Mouse (Mus musculus): Measurements from ENCODE around the gene Serpine2. TPM values are rescaled to one million over a fixed set of nuclear protein-coding genes. Genes with fewer than 3 reads are reported as not detected.

The Serpine2 gene
- total RNA-seq (2022), result 100 to 1,000 TPM; 173 to 178 (median 176) TPM

GRCm38 (mm10) chr1:79861130-79861942, at the start of gene Serpine2:
Serpine2 (minus strand) TSS chr1:79861180.
- DNase-seq (ENCODE audit: low spot score in 2 of 2), result no peak

DNA sequence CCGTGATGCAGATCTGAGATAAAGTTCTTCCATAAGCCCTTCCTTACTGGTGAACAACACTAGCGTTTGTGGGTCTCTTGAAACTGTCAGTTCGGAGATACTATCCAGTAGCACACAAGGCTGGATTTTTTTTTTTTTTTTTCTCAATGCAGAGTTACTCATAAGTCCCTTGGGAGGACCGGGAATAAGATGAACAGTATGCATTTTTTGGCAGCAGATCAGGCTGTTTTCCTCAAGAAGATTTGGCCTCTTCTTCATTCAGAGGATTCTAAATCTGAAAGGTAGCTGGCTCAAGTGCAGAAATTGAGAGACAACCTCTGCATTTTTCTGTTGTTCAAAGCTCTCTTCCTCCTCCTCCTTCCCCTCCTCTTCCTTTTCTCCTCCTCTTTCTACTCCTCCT, 46.8 kb upstream of the Serpine2 start:
- no peak for DNase-seq (ENCODE audit: low spot score in 2 of 2)

GRCm38 (mm10) chr1:79905241-79905640, 44.3 kb upstream of the Serpine2 start:
- no peak for DNase-seq (ENCODE audit: low spot score in 2 of 2)

DNA sequence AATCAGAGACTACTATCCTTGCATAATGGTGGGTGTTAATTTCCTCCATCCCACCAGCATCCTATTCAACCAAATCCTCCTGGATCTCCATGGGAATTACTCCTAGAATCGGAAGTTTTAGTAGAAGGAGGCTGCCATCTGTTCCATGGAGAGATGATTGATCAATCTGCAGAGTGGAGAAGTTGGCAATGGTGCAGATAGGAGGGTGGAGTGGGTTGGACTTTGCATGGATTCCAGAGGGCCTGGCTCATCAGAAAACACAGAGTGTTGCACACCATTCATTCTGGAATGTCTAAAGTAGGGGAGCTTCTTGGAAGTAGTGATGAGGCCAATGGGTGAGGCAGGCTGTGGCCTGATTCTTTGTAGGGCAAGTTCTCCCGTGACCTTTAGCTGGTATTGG, 41.9 kb upstream of the Serpine2 start:
- DNase-seq (ENCODE audit: low spot score in 2 of 2), result peak in 1 of 2 experiments; percentile 19

DNA sequence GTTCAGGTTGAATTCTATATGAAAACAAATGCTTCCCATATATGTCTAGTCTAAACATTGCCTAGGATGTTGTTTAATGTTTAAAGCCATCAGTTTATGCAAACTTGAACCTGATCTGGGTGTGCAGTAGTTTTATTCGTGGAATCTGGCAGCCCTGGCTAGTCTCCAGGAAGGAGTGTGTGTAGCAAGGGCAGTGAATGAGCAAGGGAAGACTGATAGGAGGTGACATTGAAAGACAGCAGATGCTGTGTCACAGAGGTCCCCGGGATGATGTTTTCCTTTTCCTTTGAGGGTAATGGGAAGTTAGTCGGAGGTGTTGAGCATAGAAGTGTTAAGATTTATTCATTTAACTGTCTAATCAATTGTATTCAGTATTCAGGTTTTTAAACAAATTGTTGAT, 21.7 kb upstream of the Serpine2 start:
- DNase-seq (ENCODE audit: low spot score in 2 of 2), result no peak

DNA sequence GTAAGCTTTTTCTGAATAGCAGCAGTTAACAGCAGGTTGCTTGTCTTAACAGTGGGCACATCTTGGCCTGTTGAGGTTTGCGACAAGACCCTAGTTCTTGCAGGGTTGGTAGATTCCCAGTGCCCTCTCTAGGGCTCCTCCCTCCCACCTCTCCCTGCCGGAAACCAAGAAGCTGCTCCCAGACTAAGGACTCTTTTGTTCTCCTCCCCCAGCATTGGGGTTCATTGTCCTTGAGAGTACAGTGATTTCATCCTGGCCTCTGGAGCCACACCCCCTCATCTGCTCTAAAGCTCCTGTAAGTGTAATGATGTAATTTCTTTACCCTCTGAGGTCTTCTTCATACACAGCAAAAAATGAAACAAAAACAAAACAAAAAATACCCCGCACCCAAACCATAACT, 13.8 kb upstream of the Serpine2 start:
- no peak for DNase-seq (ENCODE audit: low spot score in 2 of 2)

GRCm38 (mm10) chr1:79860411-79861039, 455 bp downstream of the Serpine2 start:
- DNase-seq (ENCODE audit: low spot score in 2 of 2), result peak in 1 of 2 experiments; percentile 13

DNA sequence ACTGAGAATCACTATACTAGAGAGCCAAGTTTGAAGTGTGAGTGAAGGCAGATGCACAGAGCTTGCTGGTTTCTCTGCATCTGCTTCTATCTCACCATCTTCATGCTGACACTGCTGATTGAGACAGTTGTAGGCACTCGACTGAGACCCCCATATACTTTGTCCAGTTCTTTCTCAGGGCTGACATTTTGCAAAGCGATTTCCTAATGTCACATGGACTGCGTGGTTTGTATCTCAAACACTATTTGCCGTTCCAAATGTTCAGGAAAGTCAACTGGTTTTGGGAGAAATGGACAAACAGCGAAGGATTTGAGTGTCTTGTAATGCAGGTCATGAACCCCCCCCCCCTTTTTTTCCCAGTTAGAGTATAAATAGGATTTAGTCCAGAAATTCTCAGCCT, 1.0 kb downstream of the Serpine2 start:
- no peak for DNase-seq (ENCODE audit: low spot score in 2 of 2)

DNA sequence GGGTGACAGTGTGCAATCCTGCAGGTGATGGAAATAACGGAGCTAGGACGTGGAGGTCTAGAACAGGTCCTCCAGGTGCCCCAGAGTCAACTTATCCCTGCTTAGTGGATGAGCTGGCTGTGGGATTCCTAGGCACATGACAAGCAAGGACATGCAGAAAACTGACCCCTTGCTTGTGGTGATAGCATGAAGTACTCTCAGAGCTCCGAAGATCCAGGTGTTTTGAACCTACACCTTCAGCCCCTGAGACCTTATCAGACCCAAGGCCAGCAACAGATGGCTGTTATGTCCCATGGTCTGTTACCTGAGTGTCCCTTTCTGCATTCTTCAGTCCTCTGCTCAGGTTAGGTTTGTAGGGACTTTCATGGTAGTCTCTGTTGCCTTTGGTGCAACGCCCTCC, 2.0 kb downstream of the Serpine2 start:
- DNase-seq (ENCODE audit: low spot score in 2 of 2), result no peak

DNA sequence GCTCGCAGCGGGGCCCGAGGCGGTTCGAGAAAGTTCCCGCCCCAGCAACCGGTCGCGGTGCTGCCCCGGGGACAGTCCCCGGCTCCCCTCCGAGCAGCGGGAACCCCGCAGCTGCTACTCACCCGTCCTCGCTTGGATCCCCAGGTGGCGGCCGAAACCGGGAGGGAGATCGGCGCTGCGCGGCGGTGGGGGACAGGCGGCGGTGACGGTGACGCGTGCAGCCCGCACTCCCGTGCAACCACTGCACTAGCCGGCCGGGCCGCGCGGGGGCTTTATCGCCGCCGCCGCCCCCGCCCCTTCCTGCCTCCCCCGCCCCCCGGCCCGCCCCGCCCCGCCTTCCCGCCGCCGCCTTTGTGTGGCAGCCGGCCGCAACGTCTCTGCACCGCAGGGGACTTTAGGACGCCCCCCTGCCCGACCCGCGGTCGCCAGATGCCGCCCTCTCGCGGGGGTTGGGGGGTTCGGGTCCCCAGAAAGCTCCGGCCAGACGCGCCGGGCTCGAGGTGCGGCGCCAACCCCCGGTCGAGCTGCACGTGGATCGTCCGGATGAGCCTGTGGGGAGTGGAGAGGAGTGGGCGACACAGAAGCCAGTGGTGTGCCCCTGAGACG, 2.5 kb downstream of the Serpine2 start:
- DNase-seq (ENCODE audit: low spot score in 2 of 2), result no peak

GRCm38 (mm10) chr1:79857681-79858388, 3.1 kb downstream of the Serpine2 start:
- DNase-seq (ENCODE audit: low spot score in 2 of 2), result peak in 1 of 2 experiments; percentile 29

GRCm38 (mm10) chr1:79856756-79857155, 4.2 kb downstream of the Serpine2 start:
- no peak for DNase-seq (ENCODE audit: low spot score in 2 of 2)

DNA sequence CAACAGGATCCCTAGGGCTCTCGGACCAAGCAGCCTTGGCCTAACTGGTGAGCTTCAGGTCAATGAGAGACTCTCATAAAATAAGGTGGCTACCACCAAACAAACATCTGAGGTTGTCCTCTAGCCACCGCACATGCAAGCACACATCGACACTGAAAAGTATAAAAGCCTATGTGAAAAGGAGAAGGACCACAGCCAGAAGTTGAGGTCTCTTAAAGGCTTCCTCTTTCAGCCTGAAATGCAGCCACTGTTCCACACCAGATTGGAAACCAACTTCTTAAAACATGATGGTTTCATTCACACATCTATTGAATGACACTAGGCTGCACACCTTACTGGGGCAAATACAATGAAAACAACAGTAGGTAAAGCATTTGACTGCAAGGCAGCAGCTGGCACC, 7.5 kb downstream of the Serpine2 start:
- DNase-seq (ENCODE audit: low spot score in 2 of 2), result no peak

GRCm38 (mm10) chr1:79850341-79850740, 10.6 kb downstream of the Serpine2 start:
- no peak for DNase-seq (ENCODE audit: low spot score in 2 of 2)

- DNase-seq (ENCODE audit: low spot score in 2 of 2), result no peak
These were observed 12.3 kb downstream of the Serpine2 start for GRCm38 (mm10) chr1:79848663-79849062.

- no peak for DNase-seq (ENCODE audit: low spot score in 2 of 2)
These were observed 14.1 kb downstream of the Serpine2 start for GRCm38 (mm10) chr1:79846891-79847290.

- DNase-seq (ENCODE audit: low spot score in 2 of 2), result no peak
These were observed 28.1 kb downstream of the Serpine2 start for GRCm38 (mm10) chr1:79832719-79833404.

GRCm38 (mm10) chr1:79823951-79824633, 36.9 kb downstream of the Serpine2 start:
- DNase-seq (ENCODE audit: low spot score in 2 of 2), result no peak

- DNase-seq (ENCODE audit: low spot score in 2 of 2), result peak in 1 of 2 experiments; percentile 20
These were observed 38.0 kb downstream of the Serpine2 start for GRCm38 (mm10) chr1:79822806-79823525.
